Mouse (Mus musculus) common myeloid progenitor, adult 5-6 weeks (primary cell): ENCODE results near the gene Kctd17. TPM values are rescaled to one million over a fixed set of nuclear protein-coding genes. Genes with fewer than 3 reads are reported as not detected.

Source experiments
- ATAC-seq: replicated peaks from 2 replicates; pipeline ENCODE4 v1.8.0; 2016; ENCODE audit warnings: low read depth, mild to moderate bottlenecking, moderate TSS enrichment, inconsistent platforms; ENCODE audit not compliant: poor library complexity, severe bottlenecking
- total RNA-seq: library from RNA; stranded (forward); fragments of 200-1000, 187-1606 nt; gene quantifications from 2 replicates; pipeline ENCODE4 v1.2.3, GENCODE M21; 2017

Gene Kctd17
- total RNA-seq, 1 experiment from 2014 or later, result 11.8 TPM

DNA sequence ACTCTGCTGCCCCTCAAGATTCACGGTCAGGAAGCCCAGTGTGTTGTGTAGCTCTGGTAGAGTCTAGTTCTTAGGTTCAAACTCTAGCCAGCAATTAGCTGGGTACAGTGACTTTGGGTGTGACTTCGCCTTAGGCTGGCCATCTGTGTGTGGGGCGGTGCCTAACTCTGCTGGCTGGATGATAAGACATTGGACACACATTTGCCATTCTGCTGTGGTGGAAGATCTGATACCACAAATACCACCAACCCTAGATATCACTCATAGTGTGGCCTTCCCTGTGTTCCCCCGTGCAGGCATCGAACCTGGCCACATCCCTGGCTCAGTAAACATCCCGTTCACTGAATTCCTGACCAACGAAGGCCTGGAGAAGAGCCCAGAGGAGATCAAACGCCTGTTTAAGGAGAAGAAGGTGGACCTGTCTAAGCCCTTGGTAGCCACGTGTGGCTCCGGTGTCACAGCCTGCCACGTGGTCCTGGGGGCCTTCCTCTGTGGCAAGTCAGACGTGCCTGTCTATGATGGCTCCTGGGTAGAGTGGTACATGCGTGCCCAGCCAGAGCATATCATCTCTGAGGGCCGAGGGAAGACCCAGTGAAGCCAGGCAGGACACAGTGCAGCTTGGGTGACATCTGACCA, 15.2 kb upstream of the Kctd17 start:
- peak; percentile 87 for ATAC-seq

DNA sequence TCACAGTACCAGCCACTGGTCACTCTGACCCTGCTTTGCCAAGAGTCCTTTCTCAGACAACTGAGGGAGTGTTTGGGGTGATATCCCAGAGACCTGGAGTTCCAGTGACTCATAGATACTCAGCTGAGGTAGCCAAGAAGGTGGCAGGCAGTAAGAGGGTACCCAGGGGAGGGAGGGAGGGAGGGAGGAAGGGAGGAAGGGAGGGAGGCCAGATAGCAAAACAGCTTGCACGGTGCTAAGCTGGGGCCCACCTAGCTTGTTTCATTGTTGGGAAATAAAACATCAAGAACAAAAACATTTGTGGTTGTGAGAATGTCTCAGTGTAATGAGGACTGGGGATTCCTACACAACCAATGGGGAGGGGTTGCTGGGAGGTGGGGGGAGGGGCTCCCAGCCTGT, 14.6 kb upstream of the Kctd17 start:
- no peak for ATAC-seq

DNA sequence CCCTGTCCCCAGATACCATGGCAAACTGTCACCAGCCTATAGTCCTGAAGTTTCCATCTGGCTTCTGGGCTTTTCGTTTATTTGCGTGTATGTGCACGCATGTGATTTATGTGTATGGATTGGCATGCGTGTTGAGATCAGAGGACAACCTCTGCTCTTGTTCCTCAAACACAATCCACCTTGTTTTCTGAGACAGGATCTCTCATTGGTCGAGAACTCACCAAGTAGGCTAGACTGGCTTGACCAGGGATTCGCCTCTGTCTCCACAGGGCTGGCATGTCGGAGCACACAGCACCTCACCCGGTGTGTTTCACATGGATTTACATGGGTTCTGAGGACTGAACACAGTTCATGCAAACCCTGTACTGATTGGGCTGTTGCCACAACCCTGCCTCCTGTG, 14.2 kb upstream of the Kctd17 start:
- ATAC-seq, result no peak

DNA sequence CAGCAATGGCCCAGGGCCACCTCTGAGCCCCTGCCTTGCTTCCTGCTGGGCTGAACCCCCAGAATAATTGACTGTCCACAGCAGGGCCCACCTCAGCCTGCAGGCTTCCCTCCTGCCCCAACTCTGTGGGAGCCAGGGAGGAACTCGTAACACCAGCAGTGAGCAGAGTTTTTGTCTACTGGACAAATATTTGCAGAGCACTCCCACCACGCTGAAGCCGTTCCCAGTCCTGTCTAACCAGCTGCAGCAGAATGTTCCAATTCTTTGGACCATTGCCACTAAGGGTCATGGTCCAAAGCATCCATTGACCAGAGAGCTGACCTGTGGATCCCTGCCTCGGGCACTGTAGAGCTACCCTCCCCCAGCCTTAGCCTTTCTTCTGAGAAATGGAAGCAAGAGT, 11.4 kb upstream of the Kctd17 start:
- no peak for ATAC-seq

DNA sequence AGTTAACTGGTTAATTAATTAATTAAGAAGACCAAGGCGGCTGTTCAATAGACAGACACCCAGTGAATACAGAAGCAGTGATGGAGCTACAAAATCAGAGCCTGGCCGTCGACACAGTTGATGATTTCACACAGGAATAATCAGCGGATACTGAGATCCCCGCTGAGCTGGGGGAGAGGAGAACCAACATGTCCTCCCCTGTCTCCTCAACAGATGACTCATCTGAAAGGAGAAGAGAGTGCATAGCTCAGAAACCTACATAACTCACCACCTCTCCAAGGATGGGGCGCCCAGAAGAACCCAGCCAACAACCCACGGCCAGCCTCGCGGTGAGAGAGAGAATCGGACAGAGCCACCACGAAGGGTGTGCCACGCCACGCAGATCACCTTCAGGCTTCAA, 8.0 kb upstream of the Kctd17 start:
- ATAC-seq, result 0 out of 2 replicates have a peak, but pooled peaks have one; percentile 20

GRCm38 (mm10) chr15:78422046-78422956, 6.1 kb upstream of the Kctd17 start:
- ATAC-seq, result peak; percentile 72

DNA sequence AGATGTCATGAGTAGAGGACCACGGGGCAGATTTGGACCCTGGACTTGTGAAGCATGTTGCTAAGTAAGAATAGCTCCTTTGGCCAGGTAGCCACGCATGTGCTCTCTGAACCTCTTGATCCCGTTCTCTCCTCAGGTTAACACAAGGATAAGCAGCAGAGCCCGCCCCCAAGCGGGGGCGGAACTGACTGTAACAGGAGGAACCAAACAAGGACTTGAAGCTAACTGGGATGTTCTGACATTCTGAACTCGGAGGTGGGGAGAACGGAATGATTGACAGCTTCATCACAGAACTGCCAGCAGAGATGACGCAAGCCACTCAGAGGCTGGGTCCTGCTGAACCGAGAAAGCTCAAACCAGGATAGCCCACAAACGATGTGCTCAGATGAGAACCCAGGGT, 3.9 kb upstream of the Kctd17 start:
- ATAC-seq, result no peak

DNA sequence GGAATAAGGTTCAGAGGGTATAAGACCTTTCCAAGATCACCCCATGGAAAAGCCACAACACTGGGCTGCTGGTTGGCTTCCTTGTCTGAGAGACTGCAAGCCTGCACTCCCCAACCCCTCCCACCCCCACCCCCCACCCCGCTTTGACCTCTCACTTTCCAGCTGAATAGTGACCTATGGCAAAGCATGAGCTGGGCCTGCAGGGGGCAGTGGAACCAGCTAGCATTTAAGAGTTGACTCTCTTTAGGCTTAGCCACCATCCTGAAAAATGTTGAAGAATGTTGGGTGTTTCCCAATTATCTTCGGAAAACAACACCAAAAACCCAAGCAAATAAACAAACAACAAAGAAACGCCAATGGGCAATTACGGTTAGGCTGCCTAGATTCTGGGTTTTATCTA, 3.1 kb upstream of the Kctd17 start:
- no peak for ATAC-seq

- ATAC-seq, result no peak; the same call in 1 of the 2 replicates
These were observed 735 bp downstream of the Kctd17 start for GRCm38 (mm10) chr15:78429139-78429459.

DNA sequence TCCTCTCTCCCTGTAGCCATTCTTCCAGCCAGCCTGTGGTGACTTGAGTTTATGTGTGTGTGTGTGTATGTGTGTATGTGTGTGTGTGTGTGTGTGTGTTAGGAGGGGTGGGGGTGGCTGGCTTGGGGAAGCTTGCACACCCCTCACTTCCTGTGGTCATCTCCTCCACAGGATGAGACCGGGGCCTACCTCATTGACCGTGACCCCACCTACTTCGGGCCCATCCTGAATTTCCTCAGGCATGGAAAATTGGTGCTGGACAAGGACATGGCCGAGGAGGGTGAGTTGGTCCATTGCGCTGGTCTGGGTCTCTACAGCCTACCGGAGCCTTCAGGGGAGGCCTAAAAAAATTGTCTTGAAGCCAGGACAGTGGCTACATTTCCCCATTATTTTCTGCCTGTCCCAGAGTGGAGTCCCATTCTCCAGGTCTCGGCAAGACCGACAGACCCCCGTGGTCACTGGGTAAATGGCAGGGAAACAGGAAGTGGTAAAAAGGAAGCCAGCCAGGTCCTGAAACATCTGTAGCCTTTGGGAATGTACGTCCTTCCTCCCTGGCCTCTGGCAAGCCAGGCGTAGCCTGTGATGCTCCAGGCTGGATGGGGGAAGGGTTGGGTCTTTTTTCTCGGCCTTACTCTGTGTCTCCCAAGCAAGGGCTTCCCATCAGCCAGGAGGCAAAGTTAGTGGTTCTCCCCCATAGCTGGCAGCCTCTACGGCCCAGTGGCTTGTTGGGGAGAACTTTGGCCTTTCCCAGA, 1.7 kb downstream of the Kctd17 start:
- ATAC-seq, result no peak

- ATAC-seq, result no peak
These were observed 2.5 kb downstream of the Kctd17 start for GRCm38 (mm10) chr15:78430874-78431273.

DNA sequence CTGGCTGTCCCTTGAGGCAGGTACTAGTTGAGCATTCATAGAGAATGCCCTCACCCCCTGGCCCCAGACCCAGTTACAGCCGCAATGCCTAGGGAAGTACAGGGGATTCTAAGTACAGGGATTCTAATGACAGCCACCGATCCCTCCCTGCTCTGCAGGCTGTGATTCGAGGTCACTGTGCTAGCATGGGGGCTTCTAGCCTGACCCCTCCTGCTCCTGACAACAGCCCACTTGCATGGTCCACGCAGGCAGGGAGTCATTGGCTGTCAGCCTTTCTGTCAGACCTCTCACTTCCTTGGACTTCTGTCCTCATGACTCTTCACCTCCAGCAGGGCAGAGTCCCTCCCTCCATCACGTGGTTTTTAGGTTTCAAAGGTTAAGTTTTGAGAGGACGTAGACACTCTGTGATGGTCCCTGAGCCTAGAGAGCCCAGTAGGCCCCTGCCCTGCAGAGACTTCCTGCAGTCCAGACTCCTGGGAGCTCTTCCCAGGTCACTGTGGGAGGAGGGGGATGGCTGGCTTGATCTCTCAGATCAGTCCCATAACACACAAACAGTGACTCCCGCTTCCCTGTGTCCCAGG, 3.3 kb downstream of the Kctd17 start:
- ATAC-seq, result no peak

DNA sequence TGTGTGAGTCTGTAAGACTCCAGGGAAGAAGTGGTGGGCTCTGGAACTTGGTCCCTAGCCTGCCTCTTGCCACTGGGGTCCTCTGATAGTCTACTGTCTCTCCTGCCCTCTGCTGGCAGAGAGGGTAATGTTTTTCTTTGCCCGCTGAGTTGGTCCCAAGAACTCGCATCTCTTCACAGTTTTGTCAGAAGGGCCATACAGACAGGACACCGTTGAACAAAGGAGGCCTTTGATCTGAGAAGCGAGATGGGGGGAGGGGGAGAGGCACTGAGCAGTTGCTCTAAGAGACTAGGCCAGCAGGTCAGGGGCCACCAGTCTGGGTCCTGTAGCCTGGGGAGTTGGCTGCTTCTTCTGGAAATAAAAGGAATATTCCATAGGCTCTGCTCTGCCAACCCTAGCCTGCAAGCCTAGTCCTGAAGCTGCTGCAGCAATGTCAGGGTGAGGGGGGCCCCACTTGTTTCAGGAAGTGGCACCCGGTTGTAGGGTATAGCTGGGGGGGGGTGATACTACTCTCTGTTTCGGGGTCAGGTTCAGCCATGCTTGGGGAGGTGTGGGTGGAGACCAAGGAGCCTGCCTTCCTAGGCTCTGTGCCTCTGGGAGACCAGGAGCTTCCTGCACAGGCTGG, 6.6 kb downstream of the Kctd17 start:
- peak; percentile 51 for ATAC-seq

GRCm38 (mm10) chr15:78435681-78436080, 7.3 kb downstream of the Kctd17 start:
- no peak for ATAC-seq

DNA sequence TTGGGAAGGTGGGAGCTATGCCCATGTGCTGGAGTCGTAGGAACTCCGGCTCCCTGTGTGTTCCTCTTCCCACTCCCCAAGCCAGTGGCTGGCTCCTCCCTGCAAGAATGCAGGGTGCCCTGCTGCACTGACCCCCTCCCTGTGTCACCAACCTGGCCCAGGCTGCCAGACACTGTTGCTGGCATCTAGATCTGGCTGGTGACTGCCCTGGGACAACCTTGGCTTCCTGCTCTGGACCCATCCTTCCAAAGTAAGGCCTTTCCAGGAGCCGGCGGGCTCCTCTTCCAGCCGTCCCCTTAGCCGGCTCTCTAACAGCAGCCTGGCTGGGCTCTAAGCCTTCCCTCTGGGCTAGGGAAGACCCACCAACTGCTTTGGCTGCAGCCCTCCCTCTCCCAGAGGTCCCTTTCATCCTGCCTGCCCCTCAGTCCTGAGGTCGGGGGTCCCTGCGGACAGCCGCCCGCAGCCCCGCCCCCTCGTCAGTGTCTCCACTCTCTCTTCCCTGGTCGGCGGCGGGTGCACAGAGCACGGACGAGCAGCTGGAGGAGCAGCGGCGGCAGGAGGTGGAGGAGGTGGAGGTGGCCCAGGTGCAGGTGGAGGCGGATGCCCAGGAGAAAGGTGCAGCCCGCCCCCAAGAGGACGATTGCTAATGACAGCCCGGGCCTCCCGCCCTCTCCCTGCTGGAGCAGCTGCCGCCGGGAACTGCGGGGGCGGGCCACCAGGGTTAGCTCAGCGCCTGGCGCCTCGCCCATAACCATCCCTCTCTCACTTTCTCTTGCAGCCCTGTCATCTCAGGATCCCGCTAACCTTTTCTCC, 8.2 kb downstream of the Kctd17 start:
- no peak for ATAC-seq

DNA sequence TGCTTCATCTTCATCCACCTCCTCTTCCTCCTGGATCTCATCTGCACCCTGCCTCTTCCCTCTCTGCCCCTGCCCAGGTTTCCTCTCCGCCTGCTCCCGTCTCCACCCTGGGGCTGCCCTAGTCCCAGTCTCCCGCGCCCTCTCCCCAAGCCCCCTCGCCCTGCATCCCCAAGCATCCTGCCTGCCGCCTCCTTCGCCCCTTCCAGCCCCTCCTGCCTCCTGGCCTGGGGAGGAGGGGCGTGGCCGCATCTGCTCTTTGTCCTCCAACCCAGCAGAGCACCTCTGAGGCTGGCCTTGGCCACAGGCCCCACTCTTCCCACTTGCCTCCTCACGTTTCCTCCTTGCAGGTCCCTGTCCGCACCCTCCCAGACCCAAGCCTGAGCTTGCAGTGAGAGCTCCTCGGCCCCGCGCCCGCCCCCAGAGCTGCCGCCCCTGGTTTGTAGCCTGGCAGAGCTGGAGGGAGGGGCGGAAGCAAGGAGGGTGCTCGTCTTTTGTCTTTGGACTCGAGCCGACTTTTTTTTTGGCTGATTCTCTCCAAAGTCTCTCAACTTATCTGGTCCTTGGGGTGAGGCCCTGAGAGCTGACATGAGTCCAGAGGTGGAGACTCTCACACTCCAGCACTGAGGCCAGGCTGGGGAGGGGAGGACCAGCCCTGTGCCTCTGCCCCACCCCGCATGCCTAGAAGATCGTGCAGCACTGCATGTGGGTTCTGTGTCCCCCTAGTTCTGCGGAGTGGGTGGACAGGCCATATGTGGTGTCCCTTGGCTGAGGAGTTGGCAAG, 9.1 kb downstream of the Kctd17 start:
- no peak for ATAC-seq

- ATAC-seq, result no peak
These were observed 9.6 kb downstream of the Kctd17 start for GRCm38 (mm10) chr15:78438018-78438394.

DNA sequence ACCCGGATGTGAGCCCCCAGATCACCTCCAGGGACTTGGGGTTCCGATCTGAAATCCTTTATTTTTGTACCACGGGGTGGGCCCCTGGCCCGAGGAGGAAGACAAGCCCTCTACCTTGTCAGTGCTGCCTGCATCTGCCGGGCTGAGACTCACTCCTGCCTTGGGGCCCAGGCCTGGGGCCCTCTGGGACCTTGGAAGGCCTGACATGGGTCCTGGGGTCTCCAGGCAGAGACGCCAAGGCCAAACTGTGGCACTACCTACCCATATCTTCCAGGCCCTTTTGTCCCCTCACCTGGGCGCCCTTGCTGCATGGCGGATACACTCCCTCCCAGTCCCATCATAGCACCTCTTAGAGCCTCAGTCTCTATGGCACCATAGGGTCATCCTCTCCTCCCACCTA, 10.1 kb downstream of the Kctd17 start:
- no peak for ATAC-seq

GRCm38 (mm10) chr15:78438973-78439372, 10.6 kb downstream of the Kctd17 start:
- ATAC-seq, result no peak
